Mouse (Mus musculus): ENCODE results near the gene Cela3b. TPM values are rescaled to one million over a fixed set of nuclear protein-coding genes. Genes with fewer than 3 reads are reported as not detected.
A peak's percentile ranks its signal among the peaks of the same experiment; 100 is the strongest.

The Cela3b gene
- not detected in 2 replicates for polyA plus RNA-seq (2016; fragmentation: Nextera tagmentation; extraction: Ambion mirVana)

DNA sequence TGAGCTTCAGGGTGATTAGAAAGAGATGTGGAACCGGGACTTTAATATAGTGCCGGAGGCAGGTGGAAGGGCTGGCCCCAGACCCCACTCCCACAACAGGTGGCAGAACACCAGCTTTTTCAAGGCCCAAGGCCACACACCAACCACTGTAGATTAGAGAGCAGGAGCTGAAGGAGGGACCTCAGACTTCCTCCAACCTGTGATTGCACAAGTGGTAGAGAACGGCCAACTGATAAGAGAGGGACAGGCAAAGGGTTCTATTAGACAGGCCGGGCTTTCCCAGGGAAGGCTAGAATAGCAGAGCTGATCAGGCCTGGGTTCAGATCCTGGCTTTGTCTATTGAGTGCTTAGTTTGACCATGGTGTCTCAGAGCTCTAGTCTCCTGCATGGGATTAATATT is at the start of gene Cela3b:
Gene Cela3b, minus strand, starts transcription at position 39 of the 400 bp plus-strand sequence.
- Histone ChIP-seq H3K4me2 (replicated peaks) (no peak within 1 kb of the TSS), H3K9me3 (no peaks in the 10 kb centered on the region), H3K27me3 (replicated peaks) (no peaks in the 10 kb centered on the region), H3K9ac (no peak within 1 kb of the TSS), H3K4me3 (no peak within 1 kb of the TSS), H3K27ac (no peak within 1 kb of the TSS), H3K36me3 (no peaks in the 10 kb centered on the region), H3K4me1 (no peaks in the 10 kb centered on the region)
- 95% methylated on average over 4 of the region's 4 CpGs for whole genome bisulfite sequencing
- ATAC-seq (ENCODE audit: low FRiP score, low read depth) = no peak

DNA sequence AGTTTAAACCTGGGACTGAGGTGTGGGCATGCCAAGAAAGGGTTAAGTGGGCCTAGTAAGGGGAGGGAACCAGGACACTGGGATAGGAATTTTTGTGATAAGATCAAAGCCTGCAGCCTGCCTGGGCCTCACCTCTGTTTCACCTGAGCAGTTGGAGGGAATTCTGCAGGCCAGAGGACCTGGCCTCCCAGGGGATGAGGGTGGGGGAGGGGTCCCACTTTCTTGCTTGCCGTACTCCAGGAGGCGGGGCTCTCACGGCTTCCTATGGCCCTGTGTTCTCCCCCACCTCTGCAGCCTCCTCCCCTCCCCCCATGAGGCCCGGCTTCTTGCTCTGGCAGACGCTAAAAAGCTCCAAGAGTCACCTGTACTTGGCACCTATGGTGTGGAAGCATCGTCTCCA is 49.4 kb upstream of the Cela3b start:
- Histone ChIP-seq H3K9ac (no peak overlapping the region), H3K27me3 (replicated peaks) (0 out of 2 replicates have a peak, but pooled peaks cover 6% of the 10 kb centered on the region), H3K27ac (no peak overlapping the region), H3K4me3 (no peak overlapping the region), H3K9me3 (no peaks in the 10 kb centered on the region), H3K36me3 (no peaks in the 10 kb centered on the region), H3K4me2 (replicated peaks) (0 out of 2 replicates have a peak overlapping the region, but pooled peaks have one; percentile 14), H3K4me1 (peaks cover 58% of the 10 kb centered on the region)
- WGBS = 4% methylated on average over 6 of the region's 6 CpGs
- ATAC-seq (ENCODE audit: low FRiP score, low read depth) = no peak

DNA sequence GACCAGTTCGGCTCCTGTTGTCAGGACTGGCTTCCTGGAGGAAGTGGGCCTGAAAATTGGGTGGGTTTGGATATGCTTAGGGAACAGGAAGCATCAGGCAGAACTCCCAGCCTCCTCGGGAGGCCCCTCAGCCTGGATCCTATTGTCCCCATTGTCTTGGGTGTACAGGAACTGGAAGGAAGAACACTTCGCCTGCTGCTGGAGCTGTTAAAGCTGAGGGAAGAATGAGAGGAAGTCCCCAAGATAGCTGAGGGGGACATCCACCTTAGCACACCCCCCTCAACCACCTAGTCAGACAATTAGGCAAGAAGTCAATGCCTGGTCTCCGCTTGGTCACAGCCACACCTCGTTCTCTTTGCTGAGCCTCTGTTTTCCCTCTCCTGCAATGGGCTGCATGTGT is 48.0 kb upstream of the Cela3b start:
- Histone ChIP-seq H3K9ac (no peak overlapping the region), H3K9me3 (no peaks in the 10 kb centered on the region), H3K4me3 (no peak overlapping the region), H3K27me3 (replicated peaks) (0 out of 2 replicates have a peak, but pooled peaks cover 6% of the 10 kb centered on the region), H3K4me2 (replicated peaks) (no peak overlapping the region), H3K27ac (no peak overlapping the region), H3K36me3 (no peaks in the 10 kb centered on the region), H3K4me1 (peaks cover 51% of the 10 kb centered on the region)
- ATAC-seq (ENCODE audit: low FRiP score, low read depth) = no peak
- 48% methylated on average over 5 of the region's 5 CpGs for WGBS

DNA sequence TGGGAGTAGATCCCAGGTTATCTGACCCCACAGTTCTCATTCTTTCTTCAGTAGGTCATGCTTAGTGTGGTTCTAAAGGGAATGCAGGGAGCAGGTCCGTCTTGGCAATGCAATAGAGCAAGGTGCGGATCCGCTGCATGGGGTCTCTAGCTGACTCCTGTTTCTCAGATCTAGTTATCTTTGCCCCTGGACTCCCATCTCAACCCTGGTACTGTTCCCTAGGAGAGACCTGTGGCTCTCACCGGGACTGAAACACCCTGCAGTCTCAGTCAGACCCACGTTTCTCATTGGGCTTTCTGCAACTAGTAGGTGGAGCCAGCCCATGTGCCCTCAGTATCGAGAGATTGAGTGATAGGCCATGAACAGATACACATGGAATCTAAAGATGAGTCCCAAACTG is 47.3 kb upstream of the Cela3b start:
- H3K27ac ChIP-seq = no peak overlapping the region
- no peaks in the 10 kb centered on the region for H3K9me3 ChIP-seq
- WGBS = 65% methylated on average over 6 of the region's 6 CpGs
- H3K4me3 ChIP-seq = no peak overlapping the region
- no peaks in the 10 kb centered on the region for H3K36me3 ChIP-seq
- H3K9ac ChIP-seq = no peak overlapping the region
- H3K4me2 ChIP-seq (replicated peaks) = no peak overlapping the region
- 0 out of 2 replicates have a peak, but pooled peaks cover 6% of the 10 kb centered on the region for H3K27me3 ChIP-seq (replicated peaks)
- peaks cover 50% of the 10 kb centered on the region for H3K4me1 ChIP-seq
- ATAC-seq (ENCODE audit: low FRiP score, low read depth) = no peak

DNA sequence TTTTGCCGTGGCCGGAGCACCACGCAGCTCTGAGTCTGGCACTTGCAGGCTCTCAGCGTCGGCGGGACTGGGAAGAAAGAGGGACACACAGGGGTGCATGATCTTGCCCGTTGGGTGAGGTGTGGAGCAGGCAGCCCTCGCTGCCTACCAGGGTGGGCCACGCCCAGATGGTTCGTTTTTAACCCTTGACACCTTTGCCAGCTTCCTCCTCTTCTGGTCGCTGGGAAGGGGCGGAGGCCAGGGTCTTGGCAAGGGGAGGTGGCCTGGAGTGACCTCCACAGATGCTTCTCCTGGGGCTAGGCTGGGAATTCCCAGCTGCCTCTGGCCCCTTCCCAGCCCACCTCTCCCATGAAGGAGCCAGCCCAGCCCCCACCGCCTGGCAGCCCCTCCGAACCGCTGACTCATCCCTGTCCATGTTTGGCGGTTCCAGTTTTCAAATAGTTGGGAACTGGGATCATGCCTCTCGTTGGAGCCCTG is 46.5 kb upstream of the Cela3b start:
- no peaks in the 10 kb centered on the region for H3K36me3 ChIP-seq
- peak overlapping the region; percentile 48 for H3K4me2 ChIP-seq (replicated peaks)
- H3K4me3 ChIP-seq = no peak overlapping the region
- H3K27me3 ChIP-seq (replicated peaks) = 0 out of 2 replicates have a peak, but pooled peaks cover 6% of the 10 kb centered on the region
- H3K27ac ChIP-seq = no peak overlapping the region
- H3K4me1 ChIP-seq = peaks cover 42% of the 10 kb centered on the region
- H3K9me3 ChIP-seq = no peaks in the 10 kb centered on the region
- peak overlapping the region; percentile 9; the same call in 1 of the 2 replicates for H3K9ac ChIP-seq
- WGBS = 23% methylated on average over 17 of the region's 17 CpGs
- no peak for ATAC-seq (ENCODE audit: low FRiP score, low read depth)

DNA sequence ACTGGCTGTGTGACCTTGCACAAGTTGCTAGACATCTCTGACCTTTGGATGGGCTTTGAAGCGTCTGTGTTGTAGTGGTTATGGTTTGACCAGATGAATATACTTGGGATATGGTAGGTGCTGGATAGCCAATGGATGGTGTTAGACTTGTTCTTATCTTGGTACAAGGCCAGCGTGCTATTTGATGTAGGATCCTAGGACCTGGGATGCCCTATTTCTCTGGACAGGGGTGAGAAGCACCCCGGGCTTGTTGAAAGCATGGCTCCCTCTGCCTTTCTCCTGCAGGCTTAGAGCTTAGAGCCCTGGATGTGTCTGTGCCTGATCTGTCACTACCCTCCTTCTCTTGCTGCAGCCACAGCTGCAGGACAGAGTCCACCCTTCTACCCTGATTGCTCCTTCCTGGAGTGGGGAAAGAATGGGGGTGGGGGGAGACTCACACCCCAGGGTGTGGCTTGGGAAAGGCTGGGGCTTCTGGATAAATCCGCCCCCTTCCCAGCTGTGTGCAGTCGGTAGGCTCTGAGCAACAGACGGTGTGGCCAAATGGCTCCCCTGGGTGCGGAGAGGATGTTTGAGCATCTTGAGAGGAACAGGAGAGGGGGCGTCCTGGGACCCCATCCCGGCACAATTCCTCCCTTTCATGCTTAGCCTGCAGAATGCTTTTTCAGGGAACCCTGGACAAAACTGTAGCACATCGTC is 45.9 kb upstream of the Cela3b start:
- no peak overlapping the region for H3K4me3 ChIP-seq
- WGBS = 38% methylated on average over 10 of the region's 10 CpGs
- no peaks in the 10 kb centered on the region for H3K36me3 ChIP-seq
- H3K4me2 ChIP-seq (replicated peaks) = peak overlapping the region; percentile 48
- ATAC-seq (ENCODE audit: low FRiP score, low read depth) = no peak
- peaks cover 36% of the 10 kb centered on the region for H3K4me1 ChIP-seq
- H3K27ac ChIP-seq = no peak overlapping the region
- peak overlapping the region; percentile 9; the same call in 1 of the 2 replicates for H3K9ac ChIP-seq
- no peaks in the 10 kb centered on the region for H3K9me3 ChIP-seq
- H3K27me3 ChIP-seq (replicated peaks) = 0 out of 2 replicates have a peak, but pooled peaks cover 6% of the 10 kb centered on the region

DNA sequence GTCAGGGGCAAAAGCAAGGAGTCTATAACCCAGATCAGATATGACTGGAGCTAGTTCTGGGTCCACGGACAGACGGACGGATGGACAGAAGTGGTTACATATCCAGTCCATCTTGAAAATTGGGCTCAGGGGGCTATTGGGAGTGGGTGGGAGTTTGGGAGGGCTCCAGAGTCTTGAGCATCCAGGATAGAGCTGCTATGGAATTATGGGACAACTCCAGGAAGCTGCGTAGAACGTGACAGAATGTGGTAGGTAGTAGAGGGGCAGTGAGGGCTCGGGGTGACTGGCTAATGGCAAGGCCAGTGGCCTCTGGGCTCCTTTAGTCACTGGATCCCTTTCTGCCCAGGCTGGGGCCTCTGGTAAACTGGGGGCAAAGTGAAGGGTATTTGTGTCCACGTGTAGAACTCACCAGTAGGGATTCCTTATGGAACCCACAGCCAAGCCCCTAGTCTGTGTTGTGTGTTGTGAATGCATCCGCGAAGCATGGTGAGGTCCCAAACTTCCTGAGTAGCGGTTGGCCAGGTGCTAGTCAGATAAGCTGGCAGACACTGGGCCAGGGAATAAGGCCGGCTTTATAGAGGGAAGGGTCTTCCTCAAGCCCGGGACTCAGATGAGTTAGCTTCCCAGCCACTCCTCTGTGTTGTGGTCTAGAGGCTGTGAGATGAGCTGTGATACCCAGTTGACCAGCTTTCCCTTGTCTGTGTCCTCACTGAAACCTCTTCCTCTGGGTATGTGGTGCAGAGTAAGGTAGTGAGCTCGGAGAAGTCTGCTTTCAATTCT is 45.1 kb upstream of the Cela3b start:
- Histone ChIP-seq H3K27ac (no peak overlapping the region), H3K4me3 (no peak overlapping the region), H3K4me2 (replicated peaks) (no peak overlapping the region), H3K9me3 (no peaks in the 10 kb centered on the region), H3K4me1 (peaks cover 35% of the 10 kb centered on the region), H3K27me3 (replicated peaks) (0 out of 2 replicates have a peak, but pooled peaks cover 6% of the 10 kb centered on the region), H3K9ac (no peak overlapping the region), H3K36me3 (no peaks in the 10 kb centered on the region)
- ATAC-seq (ENCODE audit: low FRiP score, low read depth) = no peak
- 81% methylated on average over 13 of the region's 13 CpGs for WGBS

DNA sequence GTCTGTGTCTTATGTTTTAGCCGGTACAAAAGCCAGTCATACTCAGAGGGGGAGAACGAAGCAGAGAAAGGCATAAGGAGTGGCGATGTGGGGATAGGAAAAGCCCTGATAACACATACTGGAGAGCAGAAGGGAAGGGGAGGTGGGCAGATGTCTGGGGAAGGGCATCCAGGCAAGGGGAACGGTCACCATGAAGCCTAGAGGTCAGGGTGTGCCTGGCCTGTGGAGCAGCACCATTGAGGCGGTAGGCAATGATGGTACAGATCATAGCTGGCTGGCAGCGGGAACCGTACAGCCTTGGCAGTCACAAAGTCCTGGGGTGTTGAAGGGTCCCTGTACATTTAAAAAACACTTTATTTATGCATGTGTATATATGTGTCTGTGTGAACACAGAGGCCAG is 44.4 kb upstream of the Cela3b start:
- no peaks in the 10 kb centered on the region for H3K9me3 ChIP-seq
- peaks cover 35% of the 10 kb centered on the region for H3K4me1 ChIP-seq
- H3K4me2 ChIP-seq (replicated peaks) = no peak overlapping the region
- H3K9ac ChIP-seq = no peak overlapping the region
- ATAC-seq (ENCODE audit: low FRiP score, low read depth) = no peak
- H3K27ac ChIP-seq = no peak overlapping the region
- WGBS = 96% methylated on average over 7 of the region's 7 CpGs
- no peaks in the 10 kb centered on the region for H3K36me3 ChIP-seq
- H3K27me3 ChIP-seq (replicated peaks) = 0 out of 2 replicates have a peak, but pooled peaks cover 6% of the 10 kb centered on the region
- no peak overlapping the region for H3K4me3 ChIP-seq

DNA sequence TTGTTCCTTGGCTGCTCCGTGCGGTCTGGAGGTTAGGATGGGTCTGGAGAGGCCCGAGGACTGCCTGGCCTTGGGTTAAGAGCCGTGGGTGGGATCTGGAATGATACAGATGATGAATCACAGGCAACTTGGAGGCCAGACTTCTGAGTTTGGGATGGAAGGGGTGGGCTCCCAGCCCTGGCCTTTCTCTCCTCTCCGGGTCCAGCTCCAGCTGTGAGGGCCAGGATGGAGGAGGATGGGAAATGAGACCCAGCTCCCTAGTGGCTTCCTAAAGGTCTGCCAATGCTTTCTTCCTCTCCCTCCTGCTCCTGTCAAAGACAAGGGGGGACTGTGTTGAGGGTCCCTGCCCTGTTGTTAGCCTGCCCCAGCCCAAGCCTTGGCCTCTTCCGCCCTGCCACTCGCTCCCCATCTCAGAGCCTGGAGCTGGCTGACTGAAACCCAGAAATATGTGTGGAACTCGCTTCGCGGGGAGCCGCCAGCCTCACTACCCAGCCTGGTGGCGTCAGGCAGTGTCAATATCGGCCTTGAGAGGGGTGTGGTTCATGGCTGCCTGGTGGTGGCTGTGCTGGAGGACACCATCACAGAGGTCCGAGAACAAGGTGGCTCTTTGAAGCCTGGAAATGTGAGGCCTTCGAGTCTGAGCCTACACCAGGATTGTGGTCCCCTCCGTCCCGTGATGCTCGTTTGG is 43.5 kb upstream of the Cela3b start:
- Histone ChIP-seq H3K27ac (no peak overlapping the region), H3K4me2 (replicated peaks) (peak overlapping the region; percentile 3; the same call in 1 of the 2 replicates), H3K36me3 (no peaks in the 10 kb centered on the region), H3K4me1 (peaks cover 38% of the 10 kb centered on the region), H3K9me3 (no peaks in the 10 kb centered on the region), H3K4me3 (no peak overlapping the region), H3K9ac (no peak overlapping the region), H3K27me3 (replicated peaks) (0 out of 2 replicates have a peak, but pooled peaks cover 3% of the 10 kb centered on the region)
- WGBS = 76% methylated on average over 18 of the region's 18 CpGs
- ATAC-seq (ENCODE audit: low FRiP score, low read depth) = no peak

DNA sequence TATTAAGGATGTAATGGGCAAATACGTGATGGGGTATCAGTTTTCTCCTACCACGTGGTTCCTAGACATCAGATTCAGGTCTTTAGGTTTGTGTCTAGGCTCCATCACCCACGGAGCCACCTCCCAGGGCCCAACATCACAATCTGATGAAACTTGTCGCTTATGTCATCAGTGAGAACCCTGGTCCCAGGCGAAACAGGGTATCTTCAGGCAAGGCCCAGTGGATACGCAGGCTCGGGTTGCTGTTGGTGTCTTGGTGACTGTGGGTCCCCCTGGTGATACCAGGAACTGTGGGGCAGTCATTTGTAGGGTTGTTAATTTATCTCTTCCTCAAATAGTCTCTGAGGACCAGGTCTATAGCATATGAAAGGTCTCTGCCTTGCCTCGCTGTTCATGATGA is 42.9 kb upstream of the Cela3b start:
- H3K9me3 ChIP-seq = no peaks in the 10 kb centered on the region
- no peak overlapping the region for H3K27ac ChIP-seq
- H3K36me3 ChIP-seq = no peaks in the 10 kb centered on the region
- peaks cover 40% of the 10 kb centered on the region for H3K4me1 ChIP-seq
- H3K9ac ChIP-seq = no peak overlapping the region
- no peak overlapping the region for H3K4me3 ChIP-seq
- 87% methylated on average over 8 of the region's 8 CpGs for WGBS
- no peak for ATAC-seq (ENCODE audit: low FRiP score, low read depth)
- H3K27me3 ChIP-seq (replicated peaks) = 0 out of 2 replicates have a peak, but pooled peaks cover 3% of the 10 kb centered on the region
- peak overlapping the region; percentile 3; the same call in 1 of the 2 replicates for H3K4me2 ChIP-seq (replicated peaks)

DNA sequence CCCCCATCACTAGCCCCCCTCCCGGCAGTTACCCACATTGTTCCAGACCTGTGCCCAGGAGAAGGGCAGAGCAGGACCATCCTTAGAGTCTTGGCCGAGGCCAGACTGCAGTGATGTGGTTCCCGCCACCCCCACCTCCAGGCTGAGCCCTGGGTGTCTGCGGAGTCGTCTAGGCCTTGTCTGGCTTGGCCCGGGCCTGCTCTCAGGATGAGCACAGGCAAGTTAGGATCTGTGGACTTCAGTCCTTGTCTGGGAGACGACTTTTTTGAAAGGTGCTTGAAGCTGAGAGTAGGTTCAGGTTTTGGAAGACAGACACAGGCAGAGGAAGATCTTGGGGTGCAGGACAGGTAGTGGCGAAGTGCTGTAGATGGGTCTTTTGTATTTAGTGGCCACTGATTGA is 41.0 kb upstream of the Cela3b start:
- peak overlapping the region; percentile 96; the same call in 1 of the 2 replicates for H3K4me2 ChIP-seq (replicated peaks)
- H3K9ac ChIP-seq = no peak overlapping the region

More for the DNA sequence above, 41.0 kb upstream of the Cela3b start:
- ATAC-seq (ENCODE audit: low FRiP score, low read depth) = no peak
- Histone ChIP-seq H3K9me3 (no peaks in the 10 kb centered on the region), H3K4me1 (peaks cover 33% of the 10 kb centered on the region), H3K4me3 (no peak overlapping the region), H3K36me3 (no peaks in the 10 kb centered on the region), H3K27ac (no peak overlapping the region), H3K27me3 (replicated peaks) (0 out of 2 replicates have a peak, but pooled peaks cover 2% of the 10 kb centered on the region)
- WGBS = 66% methylated on average over 8 of the region's 8 CpGs
